ENCODE assay signal across 12 mouse cellular contexts in genomic region chr11:70678092-70678491, GRCm38 (mm10). TPM values are rescaled to one million over a fixed set of nuclear protein-coding genes. Genes with fewer than 3 reads are reported as not detected.
"Had no signal": no experiment of that assay in that cellular context is flagged by ENCODE, and none has a peak within 500 bp of the region (broad histone marks: within the 10 kb centered on the region; RNA-seq: fewer than 3 reads in every experiment).

No protein-coding gene starts in this region.

- H3K27me3 ChIP-seq: intestine, embryonic 15.5 days; neural tube, embryonic 12.5 days had no signal

- H3K4me2 ChIP-seq: intestine, embryonic 15.5 days; lung, embryonic 14.5 days; neural tube, embryonic 12.5 days had no signal

- H3K9me3 ChIP-seq: intestine, embryonic 15.5 days; midbrain, embryonic 10.5 days; neural tube, embryonic 12.5 days had no signal

- H3K9ac ChIP-seq: intestine, embryonic 15.5 days; lung, embryonic 14.5 days; neural tube, embryonic 12.5 days had no signal

- DNase-seq: kidney, adult 8-10 months; lung, embryonic 14.5 days; lung, postnatal 10 days; lung, postnatal 4 days; midbrain, embryonic 14.5 days had no signal

- H3K27ac ChIP-seq: intestine, embryonic 15.5 days; midbrain, embryonic 10.5 days; neural tube, embryonic 12.5 days; stomach, postnatal 0 days had no signal

- ATAC-seq: intestine, embryonic 15.5 days had no signal

- H3K4me3 ChIP-seq: intestine, embryonic 15.5 days; midbrain, embryonic 10.5 days; myocyte; neural tube, embryonic 12.5 days had no signal

RNA-seq across cellular contexts. Expression of gene Inca1, which starts 21.9 kb away (rescaled TPM):
- total RNA-seq: megakaryocyte, adult 5-6 weeks; neutrophil, adult 5-6 weeks had no signal
